Mouse (Mus musculus): ENCODE data around the gene Vps13d. TPM values are rescaled to one million over a fixed set of nuclear protein-coding genes. Genes with fewer than 3 reads are reported as not detected.

The Vps13d gene
- polyA plus RNA-seq, 1 experiment from 2014 or later = 12.1 TPM

DNA sequence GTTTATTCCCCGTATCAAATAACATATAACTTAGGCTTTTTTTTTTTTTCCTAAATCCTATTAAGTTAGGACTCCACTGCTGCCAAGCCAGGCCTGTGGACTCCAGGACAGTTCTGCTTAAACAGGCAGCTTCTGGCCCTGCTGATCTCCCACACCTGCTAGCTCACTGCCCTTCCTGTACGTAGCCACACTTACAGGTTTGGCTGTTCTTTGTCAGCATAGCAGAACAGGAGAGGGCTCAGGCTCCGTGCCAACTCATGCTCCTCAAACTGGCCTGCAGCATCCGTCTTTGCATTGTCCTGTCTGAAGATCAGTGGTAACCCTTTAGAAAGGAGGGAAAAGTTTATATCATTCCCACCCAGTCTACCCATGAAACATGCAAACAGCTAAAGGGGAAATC lies 108.3 kb downstream of the Vps13d start:
- H3K36me3 ChIP-seq (replicated peaks; ENCODE audit: control insufficient read depth, insufficient read depth) = peaks cover 93% of the 10 kb centered on the region
- ATAC-seq (ENCODE audit: low FRiP score) = no peak
- DNase-seq (ENCODE audit: low spot score) = no peak
- no peaks in the 10 kb centered on the region for H3K27me3 ChIP-seq (ENCODE audit: control insufficient read depth, insufficient read depth, low read length)
- H3K9me3 ChIP-seq (ENCODE audit: control insufficient read depth, low read length) = no peaks in the 10 kb centered on the region
- H3K9ac ChIP-seq = no peak overlapping the region
- no peaks in the 10 kb centered on the region for H3K4me1 ChIP-seq (replicated peaks; ENCODE audit: control insufficient read depth, insufficient read depth, low read length)
- H3K4me3 ChIP-seq (replicated peaks; ENCODE audit: low read length) = no peak overlapping the region
- WGBS = 88% methylated on average over 4 of the region's 4 CpGs
- no peak overlapping the region for H3K27ac ChIP-seq
- H3K4me2 ChIP-seq (replicated peaks) = no peak overlapping the region

GRCm38 (mm10) chr4:145079324-145079723 lies 115.5 kb downstream of the Vps13d start:
- no peak overlapping the region for H3K4me3 ChIP-seq (replicated peaks; ENCODE audit: low read length)

GRCm38 (mm10) chr4:145074276-145074675 lies 120.5 kb downstream of the Vps13d start:
- no peaks in the 10 kb centered on the region for H3K9me3 ChIP-seq (ENCODE audit: control insufficient read depth, low read length)
- H3K27ac ChIP-seq = no peak overlapping the region
- H3K27me3 ChIP-seq (ENCODE audit: control insufficient read depth, insufficient read depth, low read length) = no peaks in the 10 kb centered on the region
- peaks cover 91% of the 10 kb centered on the region for H3K36me3 ChIP-seq (replicated peaks; ENCODE audit: control insufficient read depth, insufficient read depth)
- no peak overlapping the region for H3K4me2 ChIP-seq (replicated peaks)
- no peaks in the 10 kb centered on the region for H3K4me1 ChIP-seq (replicated peaks; ENCODE audit: control insufficient read depth, insufficient read depth, low read length)
- WGBS = 89% methylated on average over 2 of the region's 2 CpGs
- no peak overlapping the region for H3K9ac ChIP-seq
- H3K4me3 ChIP-seq (replicated peaks; ENCODE audit: low read length) = no peak overlapping the region
- no peak for ATAC-seq (ENCODE audit: low FRiP score)
- no peak for DNase-seq (ENCODE audit: low spot score)

More at GRCm38 (mm10) chr4:145079324-145079723, 115.5 kb downstream of the Vps13d start:
- Histone ChIP-seq H3K4me2 (replicated peaks) (no peak overlapping the region), H3K27me3 (ENCODE audit: control insufficient read depth, insufficient read depth, low read length) (no peaks in the 10 kb centered on the region), H3K4me1 (replicated peaks; ENCODE audit: control insufficient read depth, insufficient read depth, low read length) (no peaks in the 10 kb centered on the region), H3K27ac (no peak overlapping the region), H3K9me3 (ENCODE audit: control insufficient read depth, low read length) (no peaks in the 10 kb centered on the region), H3K9ac (no peak overlapping the region), H3K36me3 (replicated peaks; ENCODE audit: control insufficient read depth, insufficient read depth) (peaks cover 95% of the 10 kb centered on the region)
- DNase-seq (ENCODE audit: low spot score) (no peak), ATAC-seq (ENCODE audit: low FRiP score) (no peak)
- WGBS = 95% methylated on average over 2 of the region's 2 CpGs

DNA sequence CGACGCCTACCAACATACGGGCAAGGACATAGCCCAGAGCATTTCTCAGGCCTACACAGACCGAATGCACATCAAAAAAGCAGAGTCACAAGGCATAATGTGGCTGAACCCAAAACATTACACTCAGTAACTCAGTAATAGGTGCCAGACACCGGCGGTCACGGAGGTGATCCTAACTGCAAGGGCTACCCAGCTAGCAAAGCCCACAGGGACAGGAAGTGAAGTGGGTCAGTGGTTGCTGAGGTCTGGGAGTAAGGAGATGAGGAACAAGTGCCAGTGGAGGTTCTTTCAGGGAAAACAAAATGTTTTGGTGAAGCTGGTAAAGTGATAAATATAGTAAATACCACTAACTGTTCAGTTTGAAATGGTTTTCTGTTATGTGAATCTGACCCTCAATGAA lies 121.1 kb downstream of the Vps13d start:
- Histone ChIP-seq H3K4me2 (replicated peaks) (no peak overlapping the region), H3K27me3 (ENCODE audit: control insufficient read depth, insufficient read depth, low read length) (no peaks in the 10 kb centered on the region), H3K9me3 (ENCODE audit: control insufficient read depth, low read length) (no peaks in the 10 kb centered on the region), H3K4me3 (replicated peaks; ENCODE audit: low read length) (no peak overlapping the region), H3K9ac (no peak overlapping the region), H3K36me3 (replicated peaks; ENCODE audit: control insufficient read depth, insufficient read depth) (peaks cover 91% of the 10 kb centered on the region), H3K4me1 (replicated peaks; ENCODE audit: control insufficient read depth, insufficient read depth, low read length) (no peaks in the 10 kb centered on the region), H3K27ac (no peak overlapping the region)
- DNase-seq (ENCODE audit: low spot score) (no peak), ATAC-seq (ENCODE audit: low FRiP score) (no peak)
- WGBS = 94% methylated on average over 7 of the region's 7 CpGs

- ATAC-seq (ENCODE audit: low FRiP score) (no peak), DNase-seq (ENCODE audit: low spot score) (no peak)
- Histone ChIP-seq H3K9me3 (ENCODE audit: control insufficient read depth, low read length) (no peaks in the 10 kb centered on the region), H3K27ac (no peak overlapping the region), H3K9ac (no peak overlapping the region), H3K27me3 (ENCODE audit: control insufficient read depth, insufficient read depth, low read length) (no peaks in the 10 kb centered on the region), H3K36me3 (replicated peaks; ENCODE audit: control insufficient read depth, insufficient read depth) (peaks cover 84% of the 10 kb centered on the region), H3K4me3 (replicated peaks; ENCODE audit: low read length) (no peak overlapping the region), H3K4me2 (replicated peaks) (no peak overlapping the region), H3K4me1 (replicated peaks; ENCODE audit: control insufficient read depth, insufficient read depth, low read length) (no peaks in the 10 kb centered on the region)
- WGBS = 90% methylated on average over 7 of the region's 7 CpGs
These were observed 122.9 kb downstream of the Vps13d start for GRCm38 (mm10) chr4:145071942-145072341.

DNA sequence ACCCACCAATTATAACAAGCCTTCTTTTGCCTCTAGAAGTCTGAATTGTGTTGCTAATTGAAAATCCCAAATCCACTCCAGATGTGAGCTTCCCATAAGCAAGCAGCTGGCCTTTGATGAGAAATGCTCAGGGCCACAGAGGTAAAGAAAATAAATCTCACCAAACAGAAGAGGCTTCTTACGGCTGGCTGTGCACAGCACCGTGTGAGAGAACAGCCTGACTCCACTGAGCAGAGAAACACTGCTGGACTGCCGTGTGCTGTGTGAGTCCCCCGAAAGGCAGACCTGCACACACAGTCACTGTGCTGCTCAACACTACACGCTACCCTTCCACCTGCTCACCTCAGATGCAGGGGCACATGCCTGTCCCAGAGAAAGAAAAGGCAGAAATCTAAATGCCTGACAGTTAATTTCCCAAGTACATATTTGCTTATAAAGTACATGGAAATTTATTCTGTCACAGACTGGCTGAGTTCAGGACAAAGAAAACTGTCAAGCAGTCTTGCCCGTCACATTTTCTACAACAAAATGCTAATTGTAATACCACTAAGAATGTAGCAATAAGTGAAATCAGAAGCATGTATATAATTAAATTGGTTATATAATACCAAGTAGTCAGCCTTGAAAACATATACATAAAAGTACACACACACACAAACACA lies 127.7 kb downstream of the Vps13d start:
- no peaks in the 10 kb centered on the region for H3K4me1 ChIP-seq (replicated peaks; ENCODE audit: control insufficient read depth, insufficient read depth, low read length)
- no peak for DNase-seq (ENCODE audit: low spot score)
- no peaks in the 10 kb centered on the region for H3K9me3 ChIP-seq (ENCODE audit: control insufficient read depth, low read length)
- no peak overlapping the region for H3K27ac ChIP-seq
- peak; percentile 64; the same call in 1 of the 2 replicates for ATAC-seq (ENCODE audit: low FRiP score)
- WGBS = 19% methylated on average over 6 of the region's 6 CpGs
- H3K36me3 ChIP-seq (replicated peaks; ENCODE audit: control insufficient read depth, insufficient read depth) = peaks cover 83% of the 10 kb centered on the region
- H3K4me3 ChIP-seq (replicated peaks; ENCODE audit: low read length) = no peak overlapping the region
- H3K4me2 ChIP-seq (replicated peaks) = no peak overlapping the region
- H3K9ac ChIP-seq = no peak overlapping the region
- no peaks in the 10 kb centered on the region for H3K27me3 ChIP-seq (ENCODE audit: control insufficient read depth, insufficient read depth, low read length)

GRCm38 (mm10) chr4:145066336-145067018 lies 128.3 kb downstream of the Vps13d start:
- H3K27ac ChIP-seq = no peak overlapping the region
- H3K4me1 ChIP-seq (replicated peaks; ENCODE audit: control insufficient read depth, insufficient read depth, low read length) = no peaks in the 10 kb centered on the region
- H3K9ac ChIP-seq = no peak overlapping the region
- no peaks in the 10 kb centered on the region for H3K27me3 ChIP-seq (ENCODE audit: control insufficient read depth, insufficient read depth, low read length)
- H3K9me3 ChIP-seq (ENCODE audit: control insufficient read depth, low read length) = no peaks in the 10 kb centered on the region
- H3K36me3 ChIP-seq (replicated peaks; ENCODE audit: control insufficient read depth, insufficient read depth) = peaks cover 83% of the 10 kb centered on the region
- ATAC-seq (ENCODE audit: low FRiP score) = no peak
- 50% methylated on average over 7 of the region's 7 CpGs for WGBS
- H3K4me3 ChIP-seq (replicated peaks; ENCODE audit: low read length) = no peak overlapping the region
- DNase-seq (ENCODE audit: low spot score) = no peak
- H3K4me2 ChIP-seq (replicated peaks) = no peak overlapping the region

- no peak overlapping the region for H3K4me3 ChIP-seq (replicated peaks; ENCODE audit: low read length)
- no peaks in the 10 kb centered on the region for H3K27me3 ChIP-seq (ENCODE audit: control insufficient read depth, insufficient read depth, low read length)
- H3K36me3 ChIP-seq (replicated peaks; ENCODE audit: control insufficient read depth, insufficient read depth) = peaks cover 96% of the 10 kb centered on the region
- ATAC-seq (ENCODE audit: low FRiP score) (no peak), DNase-seq (ENCODE audit: low spot score) (no peak)
- H3K9me3 ChIP-seq (ENCODE audit: control insufficient read depth, low read length) = no peaks in the 10 kb centered on the region
- H3K27ac ChIP-seq = no peak overlapping the region
- no peak overlapping the region for H3K9ac ChIP-seq
- no peaks in the 10 kb centered on the region for H3K4me1 ChIP-seq (replicated peaks; ENCODE audit: control insufficient read depth, insufficient read depth, low read length)
- no peak overlapping the region for H3K4me2 ChIP-seq (replicated peaks)
- 89% methylated on average over 2 of the region's 2 CpGs for WGBS
These were observed 135.9 kb downstream of the Vps13d start for GRCm38 (mm10) chr4:145058749-145059442.

DNA sequence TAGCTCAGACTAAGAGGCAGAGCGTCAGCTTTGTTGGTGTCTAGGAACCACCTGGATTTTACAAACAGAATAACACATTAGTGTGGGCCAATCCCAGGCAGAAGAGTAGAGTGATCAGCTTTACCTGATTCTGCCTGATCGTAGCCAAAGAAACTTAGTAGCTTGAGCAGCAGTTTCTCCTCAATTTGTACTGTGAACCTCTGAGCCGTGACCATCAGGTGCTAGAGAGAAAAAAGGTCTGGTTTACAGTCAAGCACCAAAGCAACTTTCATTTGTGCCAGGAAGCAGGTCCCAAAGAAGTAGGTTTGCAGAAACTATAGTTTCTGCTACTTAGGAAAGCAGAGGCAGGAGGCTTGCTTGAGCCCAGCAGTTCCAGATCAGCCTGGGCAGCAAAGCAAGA lies 138.5 kb downstream of the Vps13d start:
- Histone ChIP-seq H3K4me1 (replicated peaks; ENCODE audit: control insufficient read depth, insufficient read depth, low read length) (no peaks in the 10 kb centered on the region), H3K9ac (no peak overlapping the region), H3K9me3 (ENCODE audit: control insufficient read depth, low read length) (no peaks in the 10 kb centered on the region), H3K27ac (no peak overlapping the region), H3K36me3 (replicated peaks; ENCODE audit: control insufficient read depth, insufficient read depth) (peaks cover 96% of the 10 kb centered on the region), H3K27me3 (ENCODE audit: control insufficient read depth, insufficient read depth, low read length) (no peaks in the 10 kb centered on the region), H3K4me2 (replicated peaks) (no peak overlapping the region), H3K4me3 (replicated peaks; ENCODE audit: low read length) (no peak overlapping the region)
- WGBS = 92% methylated on average over 3 of the region's 3 CpGs
- no peak for DNase-seq (ENCODE audit: low spot score)
- ATAC-seq (ENCODE audit: low FRiP score) = no peak
